Mouse (Mus musculus): ENCODE measurements at regions not wholly inside any gene's neighbourhood (a gene's known extent, or its start where the extent isn't known, plus 50 kb on each side); places are given as distances from the start of the nearest gene placed in this dataset.

- DNase-seq (ENCODE audit: low read depth, low spot score) = no peak
- TF ChIP-seq CHD2 (IDR thresholded peaks at IDR 0.05; ENCODE audit: low read depth, low read length) = no peak
- TF ChIP-seq HCFC1 (IDR thresholded peaks at IDR 0.05; ENCODE audit: borderline replicate concordance, insufficient read depth, low read length) = no peak
- no peak for TF ChIP-seq MAFK (IDR thresholded peaks at IDR 0.05; ENCODE audit: insufficient read depth, low read depth, low read length)
- no peak for TF ChIP-seq ZNF384 (IDR thresholded peaks at IDR 0.05; ENCODE audit: low read depth, low read length)
- no peak for TF ChIP-seq ZC3H11A (IDR thresholded peaks at IDR 0.05; ENCODE audit: borderline replicate concordance, low read depth, low read length)
- H3K9ac ChIP-seq (ENCODE audit: insufficient read depth, low read depth, low read length, poor library complexity, severe bottlenecking) = no peak overlapping the region
- no peak overlapping the region for H3K4me3 ChIP-seq (ENCODE audit: insufficient read depth in 1 of 2, low read depth in 1 of 2, low read length in 2 of 2, poor library complexity in 1 of 2, severe bottlenecking in 1 of 2)
- no peak overlapping the region for H3K27ac ChIP-seq (ENCODE audit: insufficient read depth, low read depth, low read length, poor library complexity, severe bottlenecking)
- no peaks in the 10 kb centered on the region for H3K36me3 ChIP-seq (ENCODE audit: control insufficient read depth, insufficient read depth, low read length, poor library complexity, severe bottlenecking)
- H3K4me1 ChIP-seq (ENCODE audit: control insufficient read depth in 2 of 2, insufficient read depth in 2 of 2, low read length in 2 of 2, poor library complexity in 1 of 2) = no peaks in the 10 kb centered on the region
- in situ Hi-C loops (cut with MboI; ENCODE audit: low sequenced_read_pairs in 2 of 2, unreplicated experiment in 2 of 2) = no loop called here
- H3K9me3 ChIP-seq (ENCODE audit: control insufficient read depth, insufficient read depth, low read depth, low read length) = no peaks in the 10 kb centered on the region
These were observed 186.1 kb downstream of the Brinp2 start for GRCm38 (mm10) chr1:158170006-158170405.

- Histone ChIP-seq H3K27ac (ENCODE audit: insufficient read depth, low read depth, low read length, poor library complexity, severe bottlenecking) (no peak overlapping the region), H3K9me3 (ENCODE audit: control insufficient read depth, insufficient read depth, low read depth, low read length) (no peaks in the 10 kb centered on the region), H3K4me3 (ENCODE audit: insufficient read depth in 1 of 2, low read depth in 1 of 2, low read length in 2 of 2, poor library complexity in 1 of 2, severe bottlenecking in 1 of 2) (no peak overlapping the region), H3K4me1 (ENCODE audit: control insufficient read depth in 2 of 2, insufficient read depth in 2 of 2, low read length in 2 of 2, poor library complexity in 1 of 2) (no peaks in the 10 kb centered on the region), H3K36me3 (ENCODE audit: control insufficient read depth, insufficient read depth, low read length, poor library complexity, severe bottlenecking) (no peaks in the 10 kb centered on the region), H3K9ac (ENCODE audit: insufficient read depth, low read depth, low read length, poor library complexity, severe bottlenecking) (no peak overlapping the region)
- in situ Hi-C loops (cut with MboI; ENCODE audit: low sequenced_read_pairs in 2 of 2, unreplicated experiment in 2 of 2) = no loop called here
- TF ChIP-seq ZNF384 (IDR thresholded peaks at IDR 0.05; ENCODE audit: low read depth, low read length) (no peak), HCFC1 (IDR thresholded peaks at IDR 0.05; ENCODE audit: borderline replicate concordance, insufficient read depth, low read length) (no peak), MAFK (IDR thresholded peaks at IDR 0.05; ENCODE audit: insufficient read depth, low read depth, low read length) (no peak), CHD2 (IDR thresholded peaks at IDR 0.05; ENCODE audit: low read depth, low read length) (no peak), ZC3H11A (IDR thresholded peaks at IDR 0.05; ENCODE audit: borderline replicate concordance, low read depth, low read length) (no peak)
- no peak for DNase-seq (ENCODE audit: low read depth, low spot score)
These were observed 176.0 kb downstream of the Brinp2 start for GRCm38 (mm10) chr1:158180095-158180494.

GRCm38 (mm10) chr1:158181296-158181695, 174.8 kb downstream of the Brinp2 start:
- no peak for DNase-seq (ENCODE audit: low read depth, low spot score)
- no peak overlapping the region for H3K4me3 ChIP-seq (ENCODE audit: insufficient read depth in 1 of 2, low read depth in 1 of 2, low read length in 2 of 2, poor library complexity in 1 of 2, severe bottlenecking in 1 of 2)
- no peaks in the 10 kb centered on the region for H3K9me3 ChIP-seq (ENCODE audit: control insufficient read depth, insufficient read depth, low read depth, low read length)
- no peak overlapping the region for H3K9ac ChIP-seq (ENCODE audit: insufficient read depth, low read depth, low read length, poor library complexity, severe bottlenecking)
- no peaks in the 10 kb centered on the region for H3K4me1 ChIP-seq (ENCODE audit: control insufficient read depth in 2 of 2, insufficient read depth in 2 of 2, low read length in 2 of 2, poor library complexity in 1 of 2)
- H3K36me3 ChIP-seq (ENCODE audit: control insufficient read depth, insufficient read depth, low read length, poor library complexity, severe bottlenecking) = no peaks in the 10 kb centered on the region
- TF ChIP-seq CHD2 (IDR thresholded peaks at IDR 0.05; ENCODE audit: low read depth, low read length) = no peak
- TF ChIP-seq ZC3H11A (IDR thresholded peaks at IDR 0.05; ENCODE audit: borderline replicate concordance, low read depth, low read length) = no peak
- no peak for TF ChIP-seq MAFK (IDR thresholded peaks at IDR 0.05; ENCODE audit: insufficient read depth, low read depth, low read length)
- no peak for TF ChIP-seq HCFC1 (IDR thresholded peaks at IDR 0.05; ENCODE audit: borderline replicate concordance, insufficient read depth, low read length)
- TF ChIP-seq ZNF384 (IDR thresholded peaks at IDR 0.05; ENCODE audit: low read depth, low read length) = no peak
- no peak overlapping the region for H3K27ac ChIP-seq (ENCODE audit: insufficient read depth, low read depth, low read length, poor library complexity, severe bottlenecking)
- in situ Hi-C loops (cut with MboI; ENCODE audit: low sequenced_read_pairs in 2 of 2, unreplicated experiment in 2 of 2) = no loop called here

- Histone ChIP-seq H3K9ac (ENCODE audit: insufficient read depth, low read depth, low read length, poor library complexity, severe bottlenecking) (no peak overlapping the region), H3K27ac (ENCODE audit: insufficient read depth, low read depth, low read length, poor library complexity, severe bottlenecking) (no peak overlapping the region), H3K4me3 (ENCODE audit: insufficient read depth in 1 of 2, low read depth in 1 of 2, low read length in 2 of 2, poor library complexity in 1 of 2, severe bottlenecking in 1 of 2) (no peak overlapping the region), H3K9me3 (ENCODE audit: control insufficient read depth, insufficient read depth, low read depth, low read length) (no peaks in the 10 kb centered on the region), H3K4me1 (ENCODE audit: control insufficient read depth in 2 of 2, insufficient read depth in 2 of 2, low read length in 2 of 2, poor library complexity in 1 of 2) (no peaks in the 10 kb centered on the region), H3K36me3 (ENCODE audit: control insufficient read depth, insufficient read depth, low read length, poor library complexity, severe bottlenecking) (no peaks in the 10 kb centered on the region)
- TF ChIP-seq HCFC1 (IDR thresholded peaks at IDR 0.05; ENCODE audit: borderline replicate concordance, insufficient read depth, low read length) (no peak), ZC3H11A (IDR thresholded peaks at IDR 0.05; ENCODE audit: borderline replicate concordance, low read depth, low read length) (no peak), ZNF384 (IDR thresholded peaks at IDR 0.05; ENCODE audit: low read depth, low read length) (no peak), MAFK (IDR thresholded peaks at IDR 0.05; ENCODE audit: insufficient read depth, low read depth, low read length) (no peak), CHD2 (IDR thresholded peaks at IDR 0.05; ENCODE audit: low read depth, low read length) (no peak)
- in situ Hi-C loops (cut with MboI; ENCODE audit: low sequenced_read_pairs in 2 of 2, unreplicated experiment in 2 of 2) = no loop called here
- DNase-seq (ENCODE audit: low read depth, low spot score) = no peak
These were observed 168.5 kb downstream of the Brinp2 start for GRCm38 (mm10) chr1:158187651-158188050.
